Comparison of ENCODE assay signal across 7 mouse cellular contexts in the genomic region with DNA sequence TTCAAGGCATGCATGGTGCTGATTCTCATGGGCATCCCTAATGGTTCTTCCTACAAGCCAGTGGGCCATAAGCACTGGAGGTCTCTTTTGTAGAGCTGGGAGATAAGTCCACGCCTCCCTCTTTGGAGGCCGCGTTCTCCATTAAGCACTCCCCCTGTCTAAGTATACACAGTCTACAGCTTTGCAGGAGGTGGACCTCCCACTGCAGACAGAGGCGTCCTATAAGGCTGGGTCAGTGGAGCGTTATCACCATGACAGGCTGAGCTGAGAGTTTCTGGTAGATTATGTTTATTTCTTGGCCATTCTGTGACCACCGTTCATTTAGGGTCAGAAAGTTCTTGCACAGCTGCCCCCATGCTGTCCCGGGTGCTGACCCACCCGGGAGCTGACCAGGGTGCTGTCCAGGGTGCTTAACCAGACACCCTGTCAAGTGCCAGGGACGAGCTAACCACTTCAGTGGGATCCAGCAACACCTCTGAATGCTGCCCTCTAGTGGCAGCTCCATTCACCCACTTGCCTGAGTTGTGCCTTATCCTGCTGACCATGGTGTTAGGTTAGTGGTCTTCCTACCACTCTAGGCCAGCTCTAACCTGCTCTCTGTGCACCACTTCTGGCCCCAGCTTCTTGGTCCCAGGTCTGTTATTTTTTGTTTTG.
DNase-seq lines count a peak whose midpoint lies in the region; ATAC-seq lines count a peak whose summit lies in the region.

No protein-coding gene starts in this region.

- no peak overlapping the region for H3K27ac ChIP-seq in midbrain, embryonic 13.5 days

- H3K27me3 ChIP-seq in midbrain, embryonic 13.5 days: no peaks in the 10 kb centered on the region
- no peaks in the 10 kb centered on the region for H3K27me3 ChIP-seq in splenic B cell, adult 2 months (ENCODE audit: control insufficient read depth, insufficient read depth, low read length, poor library complexity, severe bottlenecking)

- peaks cover 14% of the 10 kb centered on the region for H3K4me1 ChIP-seq in midbrain, embryonic 13.5 days (replicated peaks)

- no peaks in the 10 kb centered on the region for H3K36me3 ChIP-seq in midbrain, embryonic 13.5 days
- H3K36me3 ChIP-seq in splenic B cell, adult 2 months (ENCODE audit: control insufficient read depth, insufficient read depth, low read length, poor library complexity, severe bottlenecking): no peaks in the 10 kb centered on the region

- intact Hi-C loops in left cerebral cortex, postnatal 36 days (cut with DNase I): loop anchor here (10.0 kb wide), 1 partner anchor 559 kb away; no protein-coding TSS in a partner anchor

- ATAC-seq in midbrain, embryonic 13.5 days: peak; percentile 65

- no peak overlapping the region for H3K4me2 ChIP-seq in midbrain, embryonic 13.5 days (replicated peaks)

- peak; percentile 63 for DNase-seq in adrenal gland, postnatal 25 days
- peak; percentile 91 for DNase-seq in embryo, embryonic 11 days
- DNase-seq in heart, adult 11 months: peak; percentile 91
- DNase-seq in kidney, adult 18-20 months: peak; percentile 74
- DNase-seq in left cerebral cortex, postnatal 36 days (ENCODE audit: low spot score in 2 of 2): peak; percentile 49 to 61
- DNase-seq in splenic B cell, adult 2 months (ENCODE audit: low read depth, low spot score): peak; percentile 37

- H3K4me3 ChIP-seq in midbrain, embryonic 13.5 days (replicated peaks): no peak overlapping the region

- no peak overlapping the region for H3K9ac ChIP-seq in midbrain, embryonic 13.5 days (replicated peaks)

- WGBS in midbrain, embryonic 13.5 days: 35% methylated on average over 9 of the region's 9 CpGs

- no peaks in the 10 kb centered on the region for H3K9me3 ChIP-seq in midbrain, embryonic 13.5 days

Comparison
In these comparisons a context has a peak if more than half of its experiments do, and no peak if none do; other contexts are left out.
1. DNase-seq: peak in every context shown above with its lines; median percentile 91 in embryo, embryonic 11 days; 91 in heart, adult 11 months; 74 in kidney, adult 18-20 months; 63 in adrenal gland, postnatal 25 days; 55 in left cerebral cortex, postnatal 36 days; 37 in splenic B cell, adult 2 months.